Mouse (Mus musculus): Measurements from ENCODE around the gene Prrx2. TPM values are rescaled to one million over a fixed set of nuclear protein-coding genes. Genes with fewer than 3 reads are reported as not detected.

The Prrx2 gene
- polyA plus RNA-seq, 1 experiment: 14.7 TPM

- H3K27me3 ChIP-seq (ENCODE audit: control insufficient read depth, insufficient read depth, low read length): no peaks in the 10 kb centered on the region
- DNase-seq (ENCODE audit: low read depth in 1 of 2, low spot score in 2 of 2): no peak
- 82% methylated on average over 5 of the region's 5 CpGs for WGBS
- no peaks in the 10 kb centered on the region for H3K36me3 ChIP-seq (ENCODE audit: control insufficient read depth, insufficient read depth, low read length)
- no peaks in the 10 kb centered on the region for H3K4me1 ChIP-seq (ENCODE audit: control insufficient read depth, insufficient read depth, insufficient read length)
- no peak overlapping the region for H3K4me3 ChIP-seq (ENCODE audit: extremely low read depth, insufficient read depth, insufficient read length)
- no peak overlapping the region for H3K27ac ChIP-seq (ENCODE audit: insufficient read depth, low read length)
- TF ChIP-seq POLR2A (IDR thresholded peaks at IDR 0.05; ENCODE audit: low read depth, low read length) (no peak), CTCF (IDR thresholded peaks at IDR 0.05; ENCODE audit: extremely low read depth, insufficient read depth, insufficient read length, insufficient replicate concordance) (no peak)
These were observed 1.1 kb upstream of the Prrx2 start for GRCm38 (mm10) chr2:30833644-30834043.

GRCm38 (mm10) chr2:30836238-30836990 is 1.6 kb downstream of the Prrx2 start:
- WGBS: 47% methylated on average over 21 of the region's 21 CpGs
- Histone ChIP-seq H3K4me1 (ENCODE audit: control insufficient read depth, insufficient read depth, insufficient read length) (no peaks in the 10 kb centered on the region), H3K27me3 (ENCODE audit: control insufficient read depth, insufficient read depth, low read length) (no peaks in the 10 kb centered on the region), H3K4me3 (ENCODE audit: extremely low read depth, insufficient read depth, insufficient read length) (no peak overlapping the region), H3K36me3 (ENCODE audit: control insufficient read depth, insufficient read depth, low read length) (no peaks in the 10 kb centered on the region), H3K27ac (ENCODE audit: insufficient read depth, low read length) (no peak overlapping the region)
- no peak for DNase-seq (ENCODE audit: low read depth in 1 of 2, low spot score in 2 of 2)
- TF ChIP-seq POLR2A (IDR thresholded peaks at IDR 0.05; ENCODE audit: low read depth, low read length): no peak
- TF ChIP-seq CTCF (IDR thresholded peaks at IDR 0.05; ENCODE audit: extremely low read depth, insufficient read depth, insufficient read length, insufficient replicate concordance): no peak

DNA sequence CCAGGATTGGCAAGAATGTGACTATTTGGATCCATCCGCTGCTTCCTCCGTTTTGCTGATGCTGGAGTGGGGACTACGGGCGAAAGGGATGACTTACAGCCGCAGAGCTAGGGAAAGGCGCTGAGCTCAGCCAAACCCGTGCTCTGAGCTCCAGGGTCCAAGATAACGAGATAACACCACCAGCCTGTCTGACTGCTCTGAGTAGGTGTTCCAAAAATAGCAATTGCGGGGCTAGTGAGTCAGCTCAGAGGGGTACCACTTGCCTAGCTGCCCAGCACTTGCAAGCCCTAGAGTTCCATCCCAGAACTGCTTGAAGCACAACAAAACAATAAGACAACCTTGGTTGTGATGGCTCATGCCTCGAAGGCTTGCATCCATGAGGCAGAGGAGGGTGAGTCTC is 7.8 kb downstream of the Prrx2 start:
- peaks cover 14% of the 10 kb centered on the region for H3K27me3 ChIP-seq (ENCODE audit: control insufficient read depth, insufficient read depth, low read length)
- H3K36me3 ChIP-seq (ENCODE audit: control insufficient read depth, insufficient read depth, low read length): no peaks in the 10 kb centered on the region
- WGBS: 52% methylated on average over 10 of the region's 10 CpGs
- H3K27ac ChIP-seq (ENCODE audit: insufficient read depth, low read length): no peak overlapping the region
- no peak overlapping the region for H3K4me3 ChIP-seq (ENCODE audit: extremely low read depth, insufficient read depth, insufficient read length)
- no peak for TF ChIP-seq POLR2A (IDR thresholded peaks at IDR 0.05; ENCODE audit: low read depth, low read length)
- TF ChIP-seq CTCF (IDR thresholded peaks at IDR 0.05; ENCODE audit: extremely low read depth, insufficient read depth, insufficient read length, insufficient replicate concordance): no peak
- DNase-seq (ENCODE audit: low read depth in 1 of 2, low spot score in 2 of 2): no peak
- no peaks in the 10 kb centered on the region for H3K4me1 ChIP-seq (ENCODE audit: control insufficient read depth, insufficient read depth, insufficient read length)

DNA sequence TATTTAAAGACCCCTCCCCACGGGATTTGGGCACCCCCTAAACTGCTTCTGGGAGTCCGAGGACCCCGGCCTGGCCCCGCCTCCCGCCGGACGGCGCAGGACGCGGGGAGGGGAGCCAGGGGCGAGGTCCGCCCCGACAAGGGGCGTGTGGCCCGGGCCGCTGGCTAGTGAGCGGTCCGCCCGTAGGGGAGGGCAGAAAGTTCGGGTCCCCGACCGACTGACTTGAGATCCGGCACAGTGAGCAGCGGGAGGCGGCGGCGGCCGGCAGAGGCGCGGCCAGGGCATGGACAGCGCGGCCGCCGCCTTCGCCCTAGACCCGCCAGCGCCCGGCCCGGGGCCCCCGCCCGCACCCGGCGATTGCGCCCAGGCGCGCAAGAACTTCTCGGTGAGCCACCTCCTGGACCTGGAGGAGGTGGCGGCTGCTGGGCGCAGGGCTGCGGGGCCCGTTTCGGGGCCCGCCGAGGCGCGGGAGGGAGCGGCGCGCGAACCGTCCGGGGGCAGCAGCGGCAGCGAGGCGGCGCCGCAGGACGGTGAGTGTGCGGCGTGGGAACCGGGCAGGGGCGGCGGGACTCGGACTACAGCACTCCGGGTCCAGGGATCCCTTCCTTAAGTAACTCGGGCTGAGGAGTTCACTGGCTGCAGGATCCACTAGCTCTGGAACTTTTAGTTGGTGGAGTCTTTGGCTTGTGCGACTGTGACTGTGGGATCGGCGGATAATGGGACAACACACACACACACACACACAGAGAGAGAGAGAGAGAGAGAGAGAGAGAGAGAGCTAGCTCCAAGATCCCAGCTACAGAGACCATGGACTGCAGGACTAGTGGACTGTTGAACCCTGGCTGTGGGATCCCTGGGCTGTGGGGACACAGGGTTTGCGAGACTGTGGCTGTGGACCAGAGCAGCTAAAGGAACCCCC is 10.6 kb downstream of the Prrx2 start:
- DNase-seq (ENCODE audit: low read depth in 1 of 2, low spot score in 2 of 2): no peak
- peaks cover 14% of the 10 kb centered on the region for H3K27me3 ChIP-seq (ENCODE audit: control insufficient read depth, insufficient read depth, low read length)
- H3K4me1 ChIP-seq (ENCODE audit: control insufficient read depth, insufficient read depth, insufficient read length): no peaks in the 10 kb centered on the region
- no peaks in the 10 kb centered on the region for H3K36me3 ChIP-seq (ENCODE audit: control insufficient read depth, insufficient read depth, low read length)
- 5% methylated on average over 80 of the region's 80 CpGs for WGBS
- H3K4me3 ChIP-seq (ENCODE audit: extremely low read depth, insufficient read depth, insufficient read length): peak overlapping the region; percentile 26; the same call in 1 of the 2 replicates
- TF ChIP-seq POLR2A (IDR thresholded peaks at IDR 0.05; ENCODE audit: low read depth, low read length): no peak
- TF ChIP-seq CTCF (IDR thresholded peaks at IDR 0.05; ENCODE audit: extremely low read depth, insufficient read depth, insufficient read length, insufficient replicate concordance): no peak
- H3K27ac ChIP-seq (ENCODE audit: insufficient read depth, low read length): no peak overlapping the region; the same call in 1 of the 2 replicates

- DNase-seq (ENCODE audit: low read depth in 1 of 2, low spot score in 2 of 2): no peak
- no peak for TF ChIP-seq CTCF (IDR thresholded peaks at IDR 0.05; ENCODE audit: extremely low read depth, insufficient read depth, insufficient read length, insufficient replicate concordance)
- TF ChIP-seq POLR2A (IDR thresholded peaks at IDR 0.05; ENCODE audit: low read depth, low read length): no peak
- Histone ChIP-seq H3K27ac (ENCODE audit: insufficient read depth, low read length) (no peak overlapping the region), H3K4me3 (ENCODE audit: extremely low read depth, insufficient read depth, insufficient read length) (no peak overlapping the region), H3K27me3 (ENCODE audit: control insufficient read depth, insufficient read depth, low read length) (peaks cover 14% of the 10 kb centered on the region), H3K4me1 (ENCODE audit: control insufficient read depth, insufficient read depth, insufficient read length) (no peaks in the 10 kb centered on the region), H3K36me3 (ENCODE audit: control insufficient read depth, insufficient read depth, low read length) (no peaks in the 10 kb centered on the region)
- WGBS: 89% methylated on average over 8 of the region's 8 CpGs
These were observed 11.5 kb downstream of the Prrx2 start for GRCm38 (mm10) chr2:30846236-30846635.

GRCm38 (mm10) chr2:30846723-30847122 is 12.0 kb downstream of the Prrx2 start:
- Histone ChIP-seq H3K4me3 (ENCODE audit: extremely low read depth, insufficient read depth, insufficient read length) (no peak overlapping the region), H3K27me3 (ENCODE audit: control insufficient read depth, insufficient read depth, low read length) (peaks cover 14% of the 10 kb centered on the region), H3K27ac (ENCODE audit: insufficient read depth, low read length) (no peak overlapping the region), H3K36me3 (ENCODE audit: control insufficient read depth, insufficient read depth, low read length) (no peaks in the 10 kb centered on the region), H3K4me1 (ENCODE audit: control insufficient read depth, insufficient read depth, insufficient read length) (no peaks in the 10 kb centered on the region)
- 51% methylated on average over 6 of the region's 6 CpGs for WGBS
- no peak for TF ChIP-seq POLR2A (IDR thresholded peaks at IDR 0.05; ENCODE audit: low read depth, low read length)
- TF ChIP-seq CTCF (IDR thresholded peaks at IDR 0.05; ENCODE audit: extremely low read depth, insufficient read depth, insufficient read length, insufficient replicate concordance): no peak
- no peak for DNase-seq (ENCODE audit: low read depth in 1 of 2, low spot score in 2 of 2)

Measured in spleen, adult 2 months (tissue).